Mouse (Mus musculus) megakaryocyte, embryonic 14.5 days (primary cell): ENCODE measurements at regions not wholly inside any gene's neighbourhood (a gene's known extent, or its start where the extent isn't known, plus 50 kb on each side); places are given as distances from the start of the nearest gene placed in this dataset.

Experiments
- FLI1 ChIP-seq: IDR thresholded peaks from 2 replicates; pipeline ENCODE4 v1.6.1; 2012; ENCODE audit warnings: low read length, inconsistent platforms, mixed read lengths
- GATA1 ChIP-seq: IDR thresholded peaks from 3 replicates; pipeline ENCODE4 v1.6.1; 2012; ENCODE audit warnings: mixed read lengths, low read length, inconsistent platforms, borderline replicate concordance

DNA sequence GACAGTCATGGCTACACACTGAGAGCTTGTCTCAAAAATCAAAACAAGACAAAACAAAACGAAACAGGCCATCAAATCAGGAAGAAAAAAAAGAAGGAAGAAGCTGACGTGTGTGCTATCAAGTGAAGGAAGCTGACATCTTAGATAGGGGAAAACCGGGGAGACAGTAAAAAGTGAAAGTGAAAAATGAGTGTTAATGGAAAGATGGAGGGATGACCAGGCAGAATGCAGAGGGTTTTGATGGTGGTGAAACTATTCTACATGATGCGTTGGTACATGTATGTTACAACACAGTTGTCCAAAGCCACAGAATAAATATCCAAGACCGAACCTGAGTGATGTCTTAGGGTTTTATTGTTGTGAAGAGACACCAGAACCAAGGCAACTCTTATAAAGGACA, 83.1 kb upstream of the Rybp start:
- TF ChIP-seq GATA1 (no peak), FLI1 (no peak)
